Mouse (Mus musculus) cerebellum, postnatal 36 days (tissue): Measurements from ENCODE around the gene Gfra1.
A peak's percentile ranks its signal among the peaks of the same experiment; 100 is the strongest.

Experiments used
- DNase-seq, 2 experiments: peaks; one replicate each; pipeline ENCODE4 v3.0.0; 2021 to 2022; ENCODE audit warnings: mixed read lengths in 2 of 2

The Gfra1 gene

GRCm38 (mm10) chr19:58314631-58315030, 141.1 kb downstream of the Gfra1 start:
- DNase-seq: no peak

- DNase-seq: no peak
These were observed 141.9 kb downstream of the Gfra1 start for GRCm38 (mm10) chr19:58313785-58314184.

- no peak for DNase-seq
These were observed 143.2 kb downstream of the Gfra1 start for GRCm38 (mm10) chr19:58312492-58312891.

GRCm38 (mm10) chr19:58310334-58311315, 145.1 kb downstream of the Gfra1 start:
- DNase-seq: no peak

- no peak for DNase-seq
These were observed 146.0 kb downstream of the Gfra1 start for GRCm38 (mm10) chr19:58309620-58310275.

- no peak for DNase-seq
These were observed 154.6 kb downstream of the Gfra1 start for GRCm38 (mm10) chr19:58301105-58301504.

GRCm38 (mm10) chr19:58297926-58298325, 157.8 kb downstream of the Gfra1 start:
- no peak for DNase-seq

- no peak for DNase-seq
These were observed 158.9 kb downstream of the Gfra1 start for GRCm38 (mm10) chr19:58296842-58297190.

GRCm38 (mm10) chr19:58295986-58296841, 159.5 kb downstream of the Gfra1 start:
- peak; percentile 87 to 89 for DNase-seq

GRCm38 (mm10) chr19:58288145-58288544, 167.6 kb downstream of the Gfra1 start:
- no peak for DNase-seq

GRCm38 (mm10) chr19:58275281-58275680, 180.4 kb downstream of the Gfra1 start:
- DNase-seq: no peak

GRCm38 (mm10) chr19:58271815-58272214, 183.9 kb downstream of the Gfra1 start:
- DNase-seq: peak; percentile 7 to 22

- no peak for DNase-seq
These were observed 184.9 kb downstream of the Gfra1 start for GRCm38 (mm10) chr19:58270778-58271177.

- peak; percentile 8 to 18 for DNase-seq
These were observed 187.2 kb downstream of the Gfra1 start for GRCm38 (mm10) chr19:58268476-58268875.

GRCm38 (mm10) chr19:58266600-58266999, 189.1 kb downstream of the Gfra1 start:
- DNase-seq: no peak

- no peak for DNase-seq
These were observed 194.8 kb downstream of the Gfra1 start for GRCm38 (mm10) chr19:58260934-58261333.

- DNase-seq: no peak
These were observed 196.5 kb downstream of the Gfra1 start for GRCm38 (mm10) chr19:58259250-58259649.

GRCm38 (mm10) chr19:58256485-58256884, 199.2 kb downstream of the Gfra1 start:
- DNase-seq: no peak

- DNase-seq: no peak
These were observed 200.3 kb downstream of the Gfra1 start for GRCm38 (mm10) chr19:58255394-58255793.

GRCm38 (mm10) chr19:58254172-58254571, 201.5 kb downstream of the Gfra1 start:
- no peak for DNase-seq

GRCm38 (mm10) chr19:58251698-58252097, 204.0 kb downstream of the Gfra1 start:
- no peak for DNase-seq

GRCm38 (mm10) chr19:58251095-58251494, 204.6 kb downstream of the Gfra1 start:
- no peak for DNase-seq

- no peak for DNase-seq
These were observed 205.5 kb downstream of the Gfra1 start for GRCm38 (mm10) chr19:58250237-58250636.
